Comparison of ENCODE assay signal across 9 mouse cellular contexts in genomic region chr2:147364982-147365907, GRCm38 (mm10). TPM values are rescaled to one million over a fixed set of nuclear protein-coding genes. Genes with fewer than 3 reads are reported as not detected.
DNase-seq lines count a peak whose midpoint lies in the region; ATAC-seq and TF ChIP-seq lines count a peak whose summit lies in the region.
"Had no signal": no experiment of that assay in that cellular context is flagged by ENCODE, and none has a peak within 500 bp of the region (broad histone marks: within the 10 kb centered on the region; RNA-seq: fewer than 3 reads in every experiment).

No protein-coding gene starts in this region.

- H3K4me1 ChIP-seq in kidney, embryonic 14.5 days (ENCODE audit: control insufficient read depth, insufficient read depth, low read length): no peaks in the 10 kb centered on the region
- H3K4me1 ChIP-seq in kidney, adult 2 months (ENCODE audit: control insufficient read depth, insufficient read depth, low read length): no peaks in the 10 kb centered on the region
- 0 out of 2 replicates have a peak, but pooled peaks cover 3% of the 10 kb centered on the region for H3K4me1 ChIP-seq in embryonic facial prominence, embryonic 11.5 days (ENCODE audit: control insufficient read depth, insufficient read depth, low read length)
- peaks cover 14% of the 10 kb centered on the region for H3K4me1 ChIP-seq in hindbrain, embryonic 13.5 days (replicated peaks)

- H3K27ac ChIP-seq in kidney, embryonic 14.5 days (ENCODE audit: low read depth, low read length): no peak overlapping the region
- no peak overlapping the region for H3K27ac ChIP-seq in kidney, adult 2 months (ENCODE audit: insufficient read depth, low read depth, low read length)
- no peak overlapping the region for H3K27ac ChIP-seq in embryonic facial prominence, embryonic 11.5 days (replicated peaks; ENCODE audit: low read depth, low read length)
- no peak overlapping the region for H3K27ac ChIP-seq in hindbrain, embryonic 13.5 days

- no peak for TF ChIP-seq POLR2A in kidney, adult 2 months (IDR thresholded peaks at IDR 0.05; ENCODE audit: low read depth, low read length)

- peak overlapping the region; percentile 25; the same call in 1 of the 2 replicates for H3K4me3 ChIP-seq in kidney, embryonic 14.5 days (ENCODE audit: low read length)
- no peak overlapping the region for H3K4me3 ChIP-seq in kidney, adult 2 months (ENCODE audit: insufficient read depth, low read depth, low read length)
- H3K4me3 ChIP-seq in embryonic facial prominence, embryonic 11.5 days (ENCODE audit: low read depth, low read length): peak overlapping the region; percentile 24
- H3K4me3 ChIP-seq in hindbrain, embryonic 13.5 days: peak overlapping the region; percentile 26

- intact Hi-C loops in left cerebral cortex, postnatal 25 days (cut with DNase I): loop anchor here (2.0 to 5.0 kb wide), 4 partner anchors 178 to 662 kb away; no protein-coding TSS in a partner anchor

- under 1% methylated on average over 74 of the region's 80 CpGs for WGBS in kidney, embryonic 14.5 days
- 3% methylated on average over 65 of the region's 80 CpGs for WGBS in kidney, adult 2 months
- under 1% methylated on average over 77 of the region's 80 CpGs for WGBS in embryonic facial prominence, embryonic 11.5 days
- WGBS in hindbrain, embryonic 13.5 days: under 1% methylated on average over 71 of the region's 80 CpGs

- ATAC-seq in kidney, embryonic 14.5 days (ENCODE audit: low FRiP score, low TSS enrichment): peak; percentile 43
- peak; percentile 55 for ATAC-seq in embryonic facial prominence, embryonic 11.5 days (replicated peaks; ENCODE audit: insufficient number of reproducible peaks, low FRiP score, low TSS enrichment, low read depth)
- peak; percentile 39; the same call in 1 of the 2 replicates for ATAC-seq in hindbrain, embryonic 13.5 days (ENCODE audit: low FRiP score)

- H3K9me3 ChIP-seq in kidney, embryonic 14.5 days (ENCODE audit: control insufficient read depth, low read length): no peaks in the 10 kb centered on the region
- no peaks in the 10 kb centered on the region for H3K9me3 ChIP-seq in embryonic facial prominence, embryonic 11.5 days (replicated peaks; ENCODE audit: control insufficient read depth, low read length)
- H3K9me3 ChIP-seq in hindbrain, embryonic 13.5 days: no peaks in the 10 kb centered on the region

- DNase-seq in kidney, adult 2 months: no peak
- DNase-seq in embryonic facial prominence, embryonic 11.5 days (ENCODE audit: low spot score): no peak
- peak; percentile 73 for DNase-seq in neural tube, embryonic 10.5 days (ENCODE audit: extremely low spot score, low spot score)
- no peak for DNase-seq in layer of hippocampus, postnatal 36 days
- DNase-seq in lung, postnatal 25 days (ENCODE audit: low spot score): no peak
- no peak for DNase-seq in left cerebral cortex, postnatal 25 days (ENCODE audit: low spot score in 2 of 2)

- no peak for TF ChIP-seq CTCF in kidney, adult 2 months (conservative IDR thresholded peaks at IDR 0.05; ENCODE audit: insufficient read depth, insufficient read length, low read depth, low read length)

- peak overlapping the region; percentile 42 for H3K4me2 ChIP-seq in kidney, embryonic 14.5 days (replicated peaks; ENCODE audit: low read depth, low read length)
- peak overlapping the region; percentile 53 for H3K4me2 ChIP-seq in embryonic facial prominence, embryonic 11.5 days (ENCODE audit: low read depth, low read length)
- peak overlapping the region; percentile 45 for H3K4me2 ChIP-seq in hindbrain, embryonic 13.5 days

- H3K36me3 ChIP-seq in kidney, embryonic 14.5 days (ENCODE audit: control insufficient read depth, insufficient read depth, low read length): no peaks in the 10 kb centered on the region
- H3K36me3 ChIP-seq in kidney, adult 2 months (ENCODE audit: control insufficient read depth, insufficient read depth, low read length): no peaks in the 10 kb centered on the region
- no peaks in the 10 kb centered on the region for H3K36me3 ChIP-seq in embryonic facial prominence, embryonic 11.5 days (replicated peaks; ENCODE audit: control insufficient read depth, insufficient read depth, low read depth, low read length)
- H3K36me3 ChIP-seq in hindbrain, embryonic 13.5 days: no peaks in the 10 kb centered on the region

- peaks cover 90% of the 10 kb centered on the region for H3K27me3 ChIP-seq in kidney, embryonic 14.5 days (ENCODE audit: control insufficient read depth, insufficient read depth, low read length)
- H3K27me3 ChIP-seq in kidney, adult 2 months (replicated peaks; ENCODE audit: control insufficient read depth, insufficient read depth, low read length): peaks cover 3% of the 10 kb centered on the region
- peaks cover 72% of the 10 kb centered on the region for H3K27me3 ChIP-seq in embryonic facial prominence, embryonic 11.5 days (ENCODE audit: control insufficient read depth, insufficient read depth, low read length)
- H3K27me3 ChIP-seq in hindbrain, embryonic 13.5 days: peaks cover 93% of the 10 kb centered on the region

- H3K9ac ChIP-seq in kidney, embryonic 14.5 days (ENCODE audit: low read depth, low read length): no peak overlapping the region
- 0 out of 2 replicates have a peak overlapping the region, but pooled peaks have one; percentile 2 for H3K9ac ChIP-seq in embryonic facial prominence, embryonic 11.5 days (replicated peaks; ENCODE audit: low read length)
- no peak overlapping the region for H3K9ac ChIP-seq in hindbrain, embryonic 13.5 days

RNA-seq across cellular contexts. Expression of gene Pax1, which starts 3.5 kb away (rescaled TPM):
- 0.07 TPM in 1 of 2 replicates, not detected in the other for polyA plus RNA-seq in kidney, embryonic 14.5 days (2014; fragmentation: Nextera tagmentation; extraction: Ambion mirVana)
- 0.06 and 0.10 TPM in 2 replicates for polyA plus RNA-seq in kidney, adult 2 months (2012; rRNA removed)
- polyA plus RNA-seq in embryonic facial prominence, embryonic 11.5 days (2014; fragmentation: Nextera tagmentation; extraction: Ambion mirVana): 6.5 and 9.1 TPM in 2 replicates
- polyA plus RNA-seq in hindbrain, embryonic 13.5 days (2015; fragmentation: Nextera tagmentation; extraction: Ambion mirVana): 0.12 TPM in 1 of 2 replicates, not detected in the other
- total RNA-seq in layer of hippocampus, postnatal 36 days (2021): not detected
- total RNA-seq in left cerebral cortex, postnatal 25 days (2021): not detected
- total RNA-seq: neutrophil, adult 5-6 weeks had no signal
